Mouse (Mus musculus) spleen, postnatal 4 days (tissue): ENCODE results near the gene Arhgap31.
"Not testable (repeated sequence)": the region's sequence is repeated elsewhere in the genome, so short reads cannot be mapped to it uniquely, and the experiment has no call there.

Source experiments
- DNase-seq, 2 experiments: peaks; one replicate each; pipeline ENCODE4 v3.0.0; 2022; ENCODE audit warnings: low spot score in 2 of 2

Arhgap31 gene

GRCm38 (mm10) chr16:38683094-38683493 is 30.0 kb downstream of the Arhgap31 start:
- DNase-seq: no peak

- no peak for DNase-seq
Measured at GRCm38 (mm10) chr16:38681313-38681712, 31.8 kb downstream of the Arhgap31 start.

- no peak for DNase-seq
Measured at GRCm38 (mm10) chr16:38679431-38680021, 33.5 kb downstream of the Arhgap31 start.

GRCm38 (mm10) chr16:38678853-38679252 is 34.2 kb downstream of the Arhgap31 start:
- no peak for DNase-seq

GRCm38 (mm10) chr16:38677941-38678340 is 35.1 kb downstream of the Arhgap31 start:
- DNase-seq: not testable (repeated sequence)

- no peak for DNase-seq
Measured at GRCm38 (mm10) chr16:38677171-38677570, 35.9 kb downstream of the Arhgap31 start.

- DNase-seq: no peak
Measured at GRCm38 (mm10) chr16:38676647-38677046, 36.4 kb downstream of the Arhgap31 start.

GRCm38 (mm10) chr16:38675600-38676335 is 37.3 kb downstream of the Arhgap31 start:
- no peak for DNase-seq

- DNase-seq: no peak
Measured at GRCm38 (mm10) chr16:38674891-38675290, 38.2 kb downstream of the Arhgap31 start.

GRCm38 (mm10) chr16:38673511-38673910 is 39.6 kb downstream of the Arhgap31 start:
- DNase-seq: no peak

GRCm38 (mm10) chr16:38672947-38673346 is 40.1 kb downstream of the Arhgap31 start:
- DNase-seq: no peak

GRCm38 (mm10) chr16:38672370-38672769 is 40.7 kb downstream of the Arhgap31 start:
- DNase-seq: no peak

GRCm38 (mm10) chr16:38670621-38671390 is 42.3 kb downstream of the Arhgap31 start:
- DNase-seq: no peak

- DNase-seq: no peak
Measured at GRCm38 (mm10) chr16:38668871-38669675, 44.0 kb downstream of the Arhgap31 start.

- DNase-seq: no peak
Measured at GRCm38 (mm10) chr16:38666523-38666922, 46.6 kb downstream of the Arhgap31 start.

- no peak for DNase-seq
Measured at GRCm38 (mm10) chr16:38666016-38666415, 47.1 kb downstream of the Arhgap31 start.

GRCm38 (mm10) chr16:38662575-38662974 is 50.5 kb downstream of the Arhgap31 start:
- no peak for DNase-seq

GRCm38 (mm10) chr16:38654308-38654707 is 58.8 kb downstream of the Arhgap31 start:
- DNase-seq: no peak

GRCm38 (mm10) chr16:38653390-38653871 is 59.6 kb downstream of the Arhgap31 start:
- peak in 1 of 2 experiments; percentile 19 for DNase-seq

- DNase-seq: no peak
Measured at GRCm38 (mm10) chr16:38652653-38653052, 60.4 kb downstream of the Arhgap31 start.

GRCm38 (mm10) chr16:38651721-38652231 is 61.3 kb downstream of the Arhgap31 start:
- no peak for DNase-seq
